Mouse (Mus musculus): Measurements from ENCODE around the gene Aldh6a1.

DNA sequence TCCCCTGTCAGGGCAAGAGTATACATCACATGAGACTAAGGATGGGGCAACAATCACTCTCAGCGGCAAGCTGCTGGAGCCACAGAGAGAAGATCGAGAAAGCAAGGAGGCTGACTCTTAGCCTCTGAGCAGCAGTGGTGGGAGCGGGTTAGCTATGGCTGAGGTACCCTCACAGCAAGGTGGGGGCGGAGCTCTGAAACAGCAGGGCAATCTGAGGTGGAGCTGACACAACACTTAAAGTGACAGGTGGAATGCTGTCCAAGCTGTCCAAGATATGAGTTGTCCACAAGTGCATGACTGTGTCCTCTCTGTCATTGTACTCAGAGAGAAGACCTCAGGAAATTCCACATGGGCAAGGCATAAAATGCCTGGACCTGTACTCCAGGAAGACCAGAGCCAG is 68.4 kb downstream of the Aldh6a1 start:
- TF ChIP-seq CTCF (IDR thresholded peaks at IDR 0.05; ENCODE audit: extremely low read depth, insufficient read depth, insufficient read length, insufficient replicate concordance): no peak
- no peak for TF ChIP-seq POLR2A (IDR thresholded peaks at IDR 0.05; ENCODE audit: low read depth, low read length)

Measured in spleen, adult 2 months (tissue).